Mouse (Mus musculus): ENCODE measurements at regions not wholly inside any gene's neighbourhood (a gene's known extent, or its start where the extent isn't known, plus 50 kb on each side); places are given as distances from the start of the nearest gene placed in this dataset.

- TF ChIP-seq POLR2A (IDR thresholded peaks at IDR 0.05; ENCODE audit: borderline replicate concordance, extremely low read depth, low read depth, low read length) (no peak), CTCF (IDR thresholded peaks at IDR 0.05; ENCODE audit: insufficient read depth, low read length) (no peak)
Measured at GRCm38 (mm10) chr11:17451451-17451850, 194.1 kb downstream of the C1d start.

Measured in lung, adult 2 months (tissue).